Comparison of ENCODE assay signal across 15 mouse cellular contexts in genomic region chr1:178942251-178942963, GRCm38 (mm10).
DNase-seq lines count a peak whose midpoint lies in the region; ATAC-seq and TF ChIP-seq lines count a peak whose summit lies in the region.
"Had no signal": no experiment of that assay in that cellular context is flagged by ENCODE, and none has a peak within 500 bp of the region (broad histone marks: within the 10 kb centered on the region; RNA-seq: fewer than 3 reads in every experiment).

No protein-coding gene starts in this region.

- no peaks in the 10 kb centered on the region for H3K9me3 ChIP-seq in heart, embryonic 10.5 days
- H3K9me3 ChIP-seq in heart, embryonic 11.5 days (replicated peaks; ENCODE audit: control insufficient read depth, low read length): no peaks in the 10 kb centered on the region
- no peaks in the 10 kb centered on the region for H3K9me3 ChIP-seq in lung, postnatal 0 days (ENCODE audit: low read length)
- H3K9me3 ChIP-seq in hindbrain, embryonic 14.5 days (ENCODE audit: control insufficient read depth, low read length): no peaks in the 10 kb centered on the region
- no peaks in the 10 kb centered on the region for H3K9me3 ChIP-seq in midbrain, embryonic 16.5 days (replicated peaks; ENCODE audit: control insufficient read depth, low read length, poor library complexity, severe bottlenecking)

- no peak for TF ChIP-seq EP300 in lung, postnatal 0 days (IDR thresholded peaks at IDR 0.05)

- H3K4me1 ChIP-seq in heart, embryonic 10.5 days: peaks cover 28% of the 10 kb centered on the region
- no peaks in the 10 kb centered on the region; the same call in 1 of the 2 replicates for H3K4me1 ChIP-seq in heart, embryonic 11.5 days (ENCODE audit: control insufficient read depth, insufficient read depth, low read length)
- no peaks in the 10 kb centered on the region for H3K4me1 ChIP-seq in lung, postnatal 0 days (ENCODE audit: insufficient read depth, low read depth, low read length)
- no peaks in the 10 kb centered on the region; the same call in 1 of the 2 replicates for H3K4me1 ChIP-seq in hindbrain, embryonic 14.5 days (replicated peaks; ENCODE audit: control insufficient read depth, insufficient read depth, low read length)
- H3K4me1 ChIP-seq in midbrain, embryonic 16.5 days (ENCODE audit: control insufficient read depth, insufficient read depth, low read length): peaks cover 10% of the 10 kb centered on the region; the same call in 1 of the 2 replicates

- no peak for DNase-seq in heart, embryonic 10.5 days (ENCODE audit: low spot score)
- DNase-seq in lung, postnatal 0 days (ENCODE audit: low spot score): peak; percentile 39
- DNase-seq in lung, postnatal 25 days (ENCODE audit: low spot score): no peak
- DNase-seq in hindbrain, embryonic 14.5 days (ENCODE audit: low spot score): no peak
- DNase-seq in gastrocnemius, postnatal 14 days: no peak
- DNase-seq in right cerebral cortex, adult 18-20 months: no peak
- DNase-seq: adrenal gland, adult 8-10 months; kidney, postnatal 10 days; layer of hippocampus, postnatal 36 days; right cerebral cortex, postnatal 14 days; thymus, postnatal 36 days had no signal

- ATAC-seq in heart, embryonic 11.5 days (replicated peaks; ENCODE audit: insufficient number of reproducible peaks, low FRiP score, low TSS enrichment): no peak
- peak; percentile 67 for ATAC-seq in lung, postnatal 0 days
- ATAC-seq in hindbrain, embryonic 14.5 days (ENCODE audit: low FRiP score): peak; percentile 55
- peak; percentile 68 for ATAC-seq in midbrain, embryonic 16.5 days

- TF ChIP-seq CTCF in lung, postnatal 0 days (IDR thresholded peaks at IDR 0.05): no peak

- peak overlapping the region; percentile 56 for H3K27ac ChIP-seq in heart, embryonic 10.5 days
- H3K27ac ChIP-seq in heart, embryonic 11.5 days (ENCODE audit: low read depth, low read length): no peak overlapping the region
- no peak overlapping the region for H3K27ac ChIP-seq in lung, postnatal 0 days (ENCODE audit: low read length)
- H3K27ac ChIP-seq in hindbrain, embryonic 14.5 days: no peak overlapping the region
- no peak overlapping the region for H3K27ac ChIP-seq in midbrain, embryonic 16.5 days (ENCODE audit: low read length)
- H3K27ac ChIP-seq: macrophage had no signal

- H3K4me2 ChIP-seq in heart, embryonic 11.5 days: no peak overlapping the region
- H3K4me2 ChIP-seq in lung, postnatal 0 days (replicated peaks; ENCODE audit: low read depth, low read length): no peak overlapping the region
- no peak overlapping the region for H3K4me2 ChIP-seq in hindbrain, embryonic 14.5 days (replicated peaks)
- H3K4me2 ChIP-seq in midbrain, embryonic 16.5 days (ENCODE audit: low read length): no peak overlapping the region
- H3K4me2 ChIP-seq: liver, embryonic 11.5 days had no signal

- H3K27me3 ChIP-seq in heart, embryonic 10.5 days (ENCODE audit: insufficient read depth, poor library complexity, severe bottlenecking): no peaks in the 10 kb centered on the region
- H3K27me3 ChIP-seq in heart, embryonic 11.5 days (ENCODE audit: control insufficient read depth, insufficient read depth, low read length): no peaks in the 10 kb centered on the region
- H3K27me3 ChIP-seq in lung, postnatal 0 days (replicated peaks; ENCODE audit: insufficient read depth, low read length): no peaks in the 10 kb centered on the region
- H3K27me3 ChIP-seq in hindbrain, embryonic 14.5 days (ENCODE audit: control insufficient read depth, insufficient read depth, low read length): no peaks in the 10 kb centered on the region
- H3K27me3 ChIP-seq in midbrain, embryonic 16.5 days (ENCODE audit: control insufficient read depth, insufficient read depth, low read depth, low read length): no peaks in the 10 kb centered on the region

- H3K9ac ChIP-seq in heart, embryonic 11.5 days (ENCODE audit: low read depth, low read length): no peak overlapping the region
- no peak overlapping the region for H3K9ac ChIP-seq in lung, postnatal 0 days (replicated peaks; ENCODE audit: low read depth)
- no peak overlapping the region for H3K9ac ChIP-seq in hindbrain, embryonic 14.5 days
- H3K9ac ChIP-seq in midbrain, embryonic 16.5 days (ENCODE audit: low read depth, low read length): no peak overlapping the region

- WGBS in heart, embryonic 10.5 days: 43% methylated on average over 7 of the region's 7 CpGs
- 43% methylated on average over 7 of the region's 7 CpGs for WGBS in heart, embryonic 11.5 days (ENCODE audit: insufficient replicate concordance)
- 40% methylated on average over 7 of the region's 7 CpGs for WGBS in lung, postnatal 0 days
- WGBS in hindbrain, embryonic 14.5 days: 35% methylated on average over 7 of the region's 7 CpGs
- WGBS in midbrain, embryonic 16.5 days: 19% methylated on average over 7 of the region's 7 CpGs

- intact Hi-C loops in gastrocnemius, postnatal 14 days (cut with DNase I; ENCODE audit: low total_unique reads): no loop called here

- no peak overlapping the region for H3K4me3 ChIP-seq in heart, embryonic 10.5 days
- H3K4me3 ChIP-seq in heart, embryonic 11.5 days (ENCODE audit: low read depth, low read length): no peak overlapping the region
- H3K4me3 ChIP-seq in lung, postnatal 0 days (ENCODE audit: low read depth, low read length): no peak overlapping the region
- no peak overlapping the region for H3K4me3 ChIP-seq in hindbrain, embryonic 14.5 days (replicated peaks; ENCODE audit: low read length)
- H3K4me3 ChIP-seq in midbrain, embryonic 16.5 days (ENCODE audit: low read depth, low read length): no peak overlapping the region

- H3K36me3 ChIP-seq in heart, embryonic 10.5 days: peaks cover 3% of the 10 kb centered on the region; the same call in 1 of the 2 replicates
- H3K36me3 ChIP-seq in heart, embryonic 11.5 days (ENCODE audit: control insufficient read depth, insufficient read depth, low read length): no peaks in the 10 kb centered on the region
- no peaks in the 10 kb centered on the region for H3K36me3 ChIP-seq in lung, postnatal 0 days (ENCODE audit: insufficient read depth, low read length)
- no peaks in the 10 kb centered on the region for H3K36me3 ChIP-seq in hindbrain, embryonic 14.5 days (replicated peaks; ENCODE audit: control insufficient read depth, insufficient read depth)
- H3K36me3 ChIP-seq in midbrain, embryonic 16.5 days (ENCODE audit: control insufficient read depth, insufficient read depth, low read length): no peaks in the 10 kb centered on the region
